Comparison of ENCODE assay signal across 34 mouse cellular contexts in genomic region chr15:80559534-80559933, GRCm38 (mm10). TPM values are rescaled to one million over a fixed set of nuclear protein-coding genes. Genes with fewer than 3 reads are reported as not detected.
DNase-seq lines count a peak whose midpoint lies in the region; ATAC-seq and TF ChIP-seq lines count a peak whose summit lies in the region.
"Had no signal": no experiment of that assay in that cellular context is flagged by ENCODE, and none has a peak within 500 bp of the region (broad histone marks: within the 10 kb centered on the region; RNA-seq: fewer than 3 reads in every experiment).

No protein-coding gene starts in this region.

- no peak overlapping the region for H3K4me2 ChIP-seq in forebrain, postnatal 0 days (ENCODE audit: low read depth)
- no peak overlapping the region for H3K4me2 ChIP-seq in forebrain, embryonic 11.5 days (ENCODE audit: low read depth, low read length, severe bottlenecking)
- H3K4me2 ChIP-seq: embryonic facial prominence, embryonic 13.5 days; forebrain, embryonic 12.5 days; heart, embryonic 15.5 days; hindbrain, embryonic 12.5 days; limb, embryonic 12.5 days; liver, embryonic 15.5 days; lung, embryonic 14.5 days; midbrain, embryonic 11.5 days had no signal

- no peak for TF ChIP-seq POLR2A in kidney, adult 2 months (IDR thresholded peaks at IDR 0.05; ENCODE audit: low read depth, low read length)

- H3K4me1 ChIP-seq in forebrain, postnatal 0 days (ENCODE audit: insufficient read depth), result peaks cover 3% of the 10 kb centered on the region; the same call in 1 of the 2 replicates
- no peaks in the 10 kb centered on the region for H3K4me1 ChIP-seq in forebrain, embryonic 11.5 days (replicated peaks; ENCODE audit: control insufficient read depth, insufficient read depth, low read length)
- no peaks in the 10 kb centered on the region for H3K4me1 ChIP-seq in kidney, adult 2 months (ENCODE audit: control insufficient read depth, insufficient read depth, low read length)
- H3K4me1 ChIP-seq: forebrain, embryonic 12.5 days; hindbrain, embryonic 12.5 days; limb, embryonic 12.5 days; liver, embryonic 15.5 days had no signal

- H3K9me3 ChIP-seq in forebrain, postnatal 0 days (ENCODE audit: low read length), result no peaks in the 10 kb centered on the region
- no peaks in the 10 kb centered on the region for H3K9me3 ChIP-seq in forebrain, embryonic 11.5 days (ENCODE audit: control insufficient read depth, low read length)
- H3K9me3 ChIP-seq: embryonic facial prominence, embryonic 13.5 days; forebrain, embryonic 12.5 days; heart, embryonic 15.5 days; hindbrain, embryonic 12.5 days; limb, embryonic 12.5 days; liver, embryonic 15.5 days had no signal

- no peaks in the 10 kb centered on the region for H3K27me3 ChIP-seq in forebrain, postnatal 0 days (ENCODE audit: insufficient read depth, low read length)
- no peaks in the 10 kb centered on the region for H3K27me3 ChIP-seq in forebrain, embryonic 11.5 days (ENCODE audit: control insufficient read depth, insufficient read depth, low read length)
- no peaks in the 10 kb centered on the region for H3K27me3 ChIP-seq in kidney, adult 2 months (replicated peaks; ENCODE audit: control insufficient read depth, insufficient read depth, low read length)
- H3K27me3 ChIP-seq: embryonic facial prominence, embryonic 13.5 days; forebrain, embryonic 12.5 days; heart, embryonic 15.5 days; hindbrain, embryonic 12.5 days had no signal

- no peaks in the 10 kb centered on the region for H3K36me3 ChIP-seq in forebrain, postnatal 0 days (ENCODE audit: insufficient read depth)
- no peaks in the 10 kb centered on the region for H3K36me3 ChIP-seq in forebrain, embryonic 11.5 days (ENCODE audit: control insufficient read depth, insufficient read depth, low read length)
- H3K36me3 ChIP-seq in kidney, adult 2 months (ENCODE audit: control insufficient read depth, insufficient read depth, low read length), result no peaks in the 10 kb centered on the region
- H3K36me3 ChIP-seq: embryonic facial prominence, embryonic 13.5 days; forebrain, embryonic 12.5 days; heart, embryonic 15.5 days; hindbrain, embryonic 12.5 days; limb, embryonic 12.5 days; liver, embryonic 15.5 days had no signal

- no peak overlapping the region for H3K4me3 ChIP-seq in forebrain, postnatal 0 days (ENCODE audit: low read depth, low read length)
- H3K4me3 ChIP-seq in forebrain, embryonic 11.5 days (ENCODE audit: low read depth, low read length), result no peak overlapping the region
- no peak overlapping the region for H3K4me3 ChIP-seq in kidney, adult 2 months (ENCODE audit: insufficient read depth, low read depth, low read length)
- H3K4me3 ChIP-seq: embryonic facial prominence, embryonic 13.5 days; erythroblast, embryonic 14.5 days; forebrain, embryonic 12.5 days; heart, embryonic 15.5 days; hindbrain, embryonic 12.5 days; left cerebral cortex, adult 2 months; limb, embryonic 12.5 days; liver, embryonic 15.5 days; myocyte had no signal

- TF ChIP-seq CTCF in forebrain, postnatal 0 days (IDR thresholded peaks at IDR 0.05; ENCODE audit: low read depth), result no peak
- no peak for TF ChIP-seq CTCF in kidney, adult 2 months (conservative IDR thresholded peaks at IDR 0.05; ENCODE audit: insufficient read depth, insufficient read length, low read depth, low read length)

- 68% methylated on average over 12 of the region's 12 CpGs for WGBS in forebrain, postnatal 0 days
- 82% methylated on average over 12 of the region's 12 CpGs for WGBS in forebrain, embryonic 11.5 days
- WGBS in kidney, adult 2 months, result 28% methylated on average over 12 of the region's 12 CpGs

- no peak overlapping the region for H3K9ac ChIP-seq in forebrain, postnatal 0 days
- H3K9ac ChIP-seq in forebrain, embryonic 11.5 days (ENCODE audit: low read length), result no peak overlapping the region
- H3K9ac ChIP-seq: embryonic facial prominence, embryonic 13.5 days; forebrain, embryonic 12.5 days; heart, embryonic 15.5 days; hindbrain, embryonic 12.5 days; limb, embryonic 12.5 days; liver, embryonic 15.5 days; lung, embryonic 14.5 days had no signal

- no peak for DNase-seq in forebrain, postnatal 0 days
- DNase-seq in forebrain, embryonic 11.5 days (ENCODE audit: low spot score), result no peak
- peak; percentile 7 for DNase-seq in kidney, adult 2 months
- no peak for DNase-seq in kidney, adult 11 months
- DNase-seq in CD4-positive helper T cell, adult 2 months (ENCODE audit: low read depth, low spot score), result peak; percentile 63
- DNase-seq in T-cell, adult 2 months (ENCODE audit: low spot score), result peak; percentile 84
- no peak for DNase-seq in left cerebral cortex, adult 18-20 months (ENCODE audit: low spot score in 2 of 2)
- no peak for DNase-seq in cerebellum, postnatal 4 days (ENCODE audit: low spot score in 2 of 2)
- DNase-seq: adrenal gland, adult 8-10 months; cerebellum, adult 11-12 months; cerebellum, adult 9-11 months; gastrocnemius, postnatal 10 days; lung, postnatal 36 days had no signal

- H3K27ac ChIP-seq in forebrain, postnatal 0 days (ENCODE audit: low read depth, low read length), result 0 out of 2 replicates have a peak overlapping the region, but pooled peaks have one; percentile 10
- no peak overlapping the region for H3K27ac ChIP-seq in forebrain, embryonic 11.5 days (ENCODE audit: low read depth, low read length)
- H3K27ac ChIP-seq in kidney, adult 2 months (ENCODE audit: insufficient read depth, low read depth, low read length), result no peak overlapping the region
- H3K27ac ChIP-seq: embryonic facial prominence, embryonic 13.5 days; forebrain, embryonic 12.5 days; heart, embryonic 15.5 days; hindbrain, embryonic 12.5 days; hindbrain, postnatal 0 days; left cerebral cortex, adult 2 months; limb, embryonic 12.5 days; liver, embryonic 15.5 days had no signal

- ATAC-seq in forebrain, postnatal 0 days, result no peak
- no peak for ATAC-seq in forebrain, embryonic 11.5 days (replicated peaks; ENCODE audit: low FRiP score)
- ATAC-seq: hindbrain, postnatal 0 days; intestine, embryonic 16.5 days had no signal

RNA-seq across cellular contexts. Expression of gene Enthd1, which starts 5.4 kb away (rescaled TPM):
- not detected in 2 replicates for total RNA-seq in forebrain, postnatal 0 days (2014; rRNA removed)
- not detected in 2 replicates for polyA plus RNA-seq in forebrain, postnatal 0 days (2015; fragmentation: Nextera tagmentation; extraction: Ambion mirVana)
- not detected in 2 replicates for polyA plus RNA-seq in forebrain, embryonic 11.5 days (2014; fragmentation: Nextera tagmentation; extraction: Ambion mirVana)
- not detected in 2 replicates for polyA plus RNA-seq in kidney, adult 2 months (2012; rRNA removed)
- not detected for total RNA-seq in left cerebral cortex, adult 18-20 months (2021)
- total RNA-seq: adrenal gland, adult 8-10 months; common myeloid progenitor, adult 5-6 weeks; gastrocnemius, postnatal 10 days; heart, postnatal 25 days; hindbrain, postnatal 0 days; layer of hippocampus, adult 18-20 months; layer of hippocampus, postnatal 10 days; left cerebral cortex, adult 2 months; left cerebral cortex, postnatal 25 days; liver, adult 2 months; midbrain, postnatal 0 days had no signal
- polyA plus RNA-seq: embryonic facial prominence, embryonic 13.5 days; erythroblast, embryonic 14.5 days; forebrain, embryonic 12.5 days; heart, embryonic 15.5 days; hindbrain, embryonic 12.5 days; hindbrain, postnatal 0 days; intestine, embryonic 16.5 days; limb, embryonic 12.5 days; liver, adult 2 months; liver, embryonic 15.5 days; lung, embryonic 14.5 days; midbrain, embryonic 11.5 days; midbrain, postnatal 0 days; myocyte; neural tube, embryonic 14.5 days had no signal

RNA-seq across cellular contexts. Expression of gene Grap2, which starts 12.9 kb away (rescaled TPM):
- 0.23 TPM in 1 of 2 replicates, not detected in the other for total RNA-seq in forebrain, postnatal 0 days (2014; rRNA removed)
- polyA plus RNA-seq in forebrain, postnatal 0 days (2015; fragmentation: Nextera tagmentation; extraction: Ambion mirVana), result 0.21 TPM in 1 of 2 replicates, not detected in the other
- polyA plus RNA-seq in forebrain, embryonic 11.5 days (2014; fragmentation: Nextera tagmentation; extraction: Ambion mirVana), result 3.0 and 4.2 TPM in 2 replicates
- 0.31 and 2.5 TPM in 2 replicates for polyA plus RNA-seq in kidney, adult 2 months (2012; rRNA removed)
- under 1 TPM; 0.33 to 0.56 TPM for total RNA-seq in left cerebral cortex, adult 18-20 months (2021)
- polyA plus RNA-seq: myocyte had no signal

Comparison
In these comparisons a context has a peak if more than half of its experiments do, and no peak if none do; other contexts are left out.
1. DNase-seq: peak in kidney, adult 2 months (single experiment), CD4-positive helper T cell, adult 2 months (single experiment) and T-cell, adult 2 months (single experiment); none in forebrain, postnatal 0 days (single experiment), forebrain, embryonic 11.5 days (single experiment), kidney, adult 11 months (single experiment), left cerebral cortex, adult 18-20 months (0 of 2) and cerebellum, postnatal 4 days (0 of 2).